Mouse (Mus musculus): ENCODE measurements at regions not wholly inside any gene's neighbourhood (a gene's known extent, or its start where the extent isn't known, plus 50 kb on each side); places are given as distances from the start of the nearest gene placed in this dataset.

- no peaks in the 10 kb centered on the region for H3K4me1 ChIP-seq
- no peak overlapping the region for H3K4me2 ChIP-seq (replicated peaks)
- no peaks in the 10 kb centered on the region for H3K9me3 ChIP-seq (replicated peaks)
- no peak overlapping the region for H3K27ac ChIP-seq (replicated peaks)
- 78% methylated on average over 5 of the region's 5 CpGs for WGBS
- 0 out of 2 replicates have a peak, but pooled peaks cover 2% of the 10 kb centered on the region for H3K27me3 ChIP-seq
- no peak overlapping the region for H3K9ac ChIP-seq
- H3K4me3 ChIP-seq (replicated peaks): no peak overlapping the region
- ATAC-seq (ENCODE audit: insufficient number of reproducible peaks, low FRiP score, low TSS enrichment, low read depth): no peak
- no peaks in the 10 kb centered on the region for H3K36me3 ChIP-seq
Observed at GRCm38 (mm10) chr8:89680341-89680740, 636.4 kb upstream of the Sall1 start.

- H3K9ac ChIP-seq: no peak overlapping the region
- no peak overlapping the region for H3K4me2 ChIP-seq (replicated peaks)
- no peak overlapping the region for H3K4me3 ChIP-seq (replicated peaks)
- no peaks in the 10 kb centered on the region for H3K36me3 ChIP-seq
- H3K27me3 ChIP-seq: 0 out of 2 replicates have a peak, but pooled peaks cover 4% of the 10 kb centered on the region
- H3K9me3 ChIP-seq (replicated peaks): no peaks in the 10 kb centered on the region
- ATAC-seq (ENCODE audit: insufficient number of reproducible peaks, low FRiP score, low TSS enrichment, low read depth): no peak
- 48% methylated on average over 4 of the region's 4 CpGs for WGBS
- no peaks in the 10 kb centered on the region for H3K4me1 ChIP-seq
- H3K27ac ChIP-seq (replicated peaks): no peak overlapping the region
Observed at GRCm38 (mm10) chr8:89679551-89679950, 635.6 kb upstream of the Sall1 start.

GRCm38 (mm10) chr8:89677266-89677665 lies 633.3 kb upstream of the Sall1 start:
- H3K9ac ChIP-seq: no peak overlapping the region
- no peak overlapping the region for H3K27ac ChIP-seq (replicated peaks)
- no peak for ATAC-seq (ENCODE audit: insufficient number of reproducible peaks, low FRiP score, low TSS enrichment, low read depth)
- H3K9me3 ChIP-seq (replicated peaks): no peaks in the 10 kb centered on the region
- 0 out of 2 replicates have a peak, but pooled peaks cover 4% of the 10 kb centered on the region for H3K27me3 ChIP-seq
- H3K36me3 ChIP-seq: no peaks in the 10 kb centered on the region
- H3K4me1 ChIP-seq: no peaks in the 10 kb centered on the region
- WGBS: 59% methylated on average over 5 of the region's 5 CpGs
- no peak overlapping the region for H3K4me3 ChIP-seq (replicated peaks)
- H3K4me2 ChIP-seq (replicated peaks): no peak overlapping the region

GRCm38 (mm10) chr8:89673911-89674310 lies 629.9 kb upstream of the Sall1 start:
- no peak overlapping the region for H3K9ac ChIP-seq
- ATAC-seq (ENCODE audit: insufficient number of reproducible peaks, low FRiP score, low TSS enrichment, low read depth): no peak
- no peak overlapping the region for H3K4me2 ChIP-seq (replicated peaks)
- no peak overlapping the region for H3K4me3 ChIP-seq (replicated peaks)
- 0 out of 2 replicates have a peak, but pooled peaks cover 4% of the 10 kb centered on the region for H3K27me3 ChIP-seq
- H3K4me1 ChIP-seq: no peaks in the 10 kb centered on the region
- H3K27ac ChIP-seq (replicated peaks): no peak overlapping the region
- WGBS: 88% methylated on average over 4 of the region's 4 CpGs
- no peaks in the 10 kb centered on the region for H3K9me3 ChIP-seq (replicated peaks)
- no peaks in the 10 kb centered on the region for H3K36me3 ChIP-seq

- Histone ChIP-seq H3K27me3 (0 out of 2 replicates have a peak, but pooled peaks cover 4% of the 10 kb centered on the region), H3K4me2 (replicated peaks) (no peak overlapping the region), H3K4me3 (replicated peaks) (no peak overlapping the region), H3K9ac (no peak overlapping the region), H3K27ac (replicated peaks) (no peak overlapping the region), H3K9me3 (replicated peaks) (no peaks in the 10 kb centered on the region), H3K4me1 (no peaks in the 10 kb centered on the region), H3K36me3 (no peaks in the 10 kb centered on the region)
- WGBS: 79% methylated on average over 5 of the region's 5 CpGs
- ATAC-seq (ENCODE audit: insufficient number of reproducible peaks, low FRiP score, low TSS enrichment, low read depth): no peak
Observed at GRCm38 (mm10) chr8:89672631-89673030, 628.7 kb upstream of the Sall1 start.

- 81% methylated on average over 9 of the region's 9 CpGs for WGBS
- no peak overlapping the region for H3K27ac ChIP-seq (replicated peaks)
- no peaks in the 10 kb centered on the region for H3K9me3 ChIP-seq (replicated peaks)
- H3K9ac ChIP-seq: no peak overlapping the region
- no peak overlapping the region for H3K4me2 ChIP-seq (replicated peaks)
- no peaks in the 10 kb centered on the region for H3K27me3 ChIP-seq
- H3K4me1 ChIP-seq: no peaks in the 10 kb centered on the region
- ATAC-seq (ENCODE audit: insufficient number of reproducible peaks, low FRiP score, low TSS enrichment, low read depth): no peak
- H3K36me3 ChIP-seq: no peaks in the 10 kb centered on the region
- no peak overlapping the region for H3K4me3 ChIP-seq (replicated peaks)
Observed at GRCm38 (mm10) chr8:89664911-89665689, 621.1 kb upstream of the Sall1 start.

GRCm38 (mm10) chr8:89663859-89664258 lies 619.9 kb upstream of the Sall1 start:
- peak; percentile 54; the same call in 1 of the 2 replicates for ATAC-seq (ENCODE audit: insufficient number of reproducible peaks, low FRiP score, low TSS enrichment, low read depth)
- no peak overlapping the region for H3K27ac ChIP-seq (replicated peaks)
- 50% methylated on average over 10 of the region's 10 CpGs for WGBS

GRCm38 (mm10) chr8:89658998-89659944 lies 615.3 kb upstream of the Sall1 start:
- no peak for ATAC-seq (ENCODE audit: insufficient number of reproducible peaks, low FRiP score, low TSS enrichment, low read depth)
- Histone ChIP-seq H3K27me3 (0 out of 2 replicates have a peak, but pooled peaks cover 4% of the 10 kb centered on the region), H3K27ac (replicated peaks) (no peak overlapping the region), H3K4me2 (replicated peaks) (no peak overlapping the region), H3K4me3 (replicated peaks) (no peak overlapping the region), H3K36me3 (no peaks in the 10 kb centered on the region), H3K4me1 (0 out of 2 replicates have a peak, but pooled peaks cover 13% of the 10 kb centered on the region), H3K9ac (no peak overlapping the region), H3K9me3 (replicated peaks) (no peaks in the 10 kb centered on the region)
- WGBS: 22% methylated on average over 14 of the region's 14 CpGs

More at GRCm38 (mm10) chr8:89663859-89664258, 619.9 kb upstream of the Sall1 start:
- Histone ChIP-seq H3K4me1 (0 out of 2 replicates have a peak, but pooled peaks cover 5% of the 10 kb centered on the region), H3K36me3 (no peaks in the 10 kb centered on the region), H3K4me2 (replicated peaks) (no peak overlapping the region), H3K9me3 (replicated peaks) (no peaks in the 10 kb centered on the region), H3K9ac (no peak overlapping the region), H3K4me3 (replicated peaks) (no peak overlapping the region), H3K27me3 (0 out of 2 replicates have a peak, but pooled peaks cover 1% of the 10 kb centered on the region)

GRCm38 (mm10) chr8:89655369-89655768 lies 611.4 kb upstream of the Sall1 start:
- ATAC-seq (ENCODE audit: insufficient number of reproducible peaks, low FRiP score, low TSS enrichment, low read depth): no peak
- WGBS: 56% methylated on average over 14 of the region's 14 CpGs
- Histone ChIP-seq H3K4me2 (replicated peaks) (peak overlapping the region; percentile 6; the same call in 1 of the 2 replicates), H3K27ac (replicated peaks) (peak overlapping the region; percentile 2; the same call in 1 of the 2 replicates), H3K9ac (no peak overlapping the region), H3K27me3 (0 out of 2 replicates have a peak, but pooled peaks cover 4% of the 10 kb centered on the region), H3K36me3 (no peaks in the 10 kb centered on the region), H3K4me3 (replicated peaks) (no peak overlapping the region), H3K4me1 (0 out of 2 replicates have a peak, but pooled peaks cover 13% of the 10 kb centered on the region), H3K9me3 (replicated peaks) (no peaks in the 10 kb centered on the region)

GRCm38 (mm10) chr8:89649207-89649890 lies 605.4 kb upstream of the Sall1 start:
- 76% methylated on average over 5 of the region's 5 CpGs for WGBS
- no peak for ATAC-seq (ENCODE audit: insufficient number of reproducible peaks, low FRiP score, low TSS enrichment, low read depth)
- Histone ChIP-seq H3K4me1 (no peaks in the 10 kb centered on the region), H3K4me3 (replicated peaks) (no peak overlapping the region), H3K9me3 (replicated peaks) (no peaks in the 10 kb centered on the region), H3K4me2 (replicated peaks) (no peak overlapping the region), H3K9ac (no peak overlapping the region), H3K27me3 (no peaks in the 10 kb centered on the region), H3K27ac (replicated peaks) (no peak overlapping the region), H3K36me3 (no peaks in the 10 kb centered on the region)

Data from embryonic facial prominence, embryonic 15.5 days (tissue).